Mouse (Mus musculus): ENCODE measurements around the gene Gm15737. TPM values are rescaled to one million over a fixed set of nuclear protein-coding genes. Genes with fewer than 3 reads are reported as not detected.

Gm15737 gene
- total RNA-seq, 1 experiment from 2014 or later, result not detected

DNA sequence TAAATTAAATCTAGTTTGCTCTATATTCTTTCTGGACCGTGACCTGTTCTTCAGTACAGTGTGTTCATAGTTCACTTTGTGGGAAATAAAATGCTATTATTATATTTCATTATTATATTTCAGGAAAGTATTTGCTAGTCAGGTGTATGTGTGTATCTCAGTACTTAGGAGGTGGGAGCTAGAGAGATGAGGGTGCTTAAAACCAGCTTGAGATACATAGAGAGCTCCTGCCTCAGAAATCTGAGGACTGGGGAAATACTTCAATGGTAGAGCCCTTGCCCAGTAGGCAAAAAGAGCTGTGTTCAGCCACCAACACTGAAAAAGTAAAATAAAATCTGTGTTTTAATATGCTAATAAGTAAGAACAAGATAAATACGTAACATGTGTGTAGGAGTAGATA lies 6.2 kb downstream of the Gm15737 start:
- no peak for DNase-seq

DNA sequence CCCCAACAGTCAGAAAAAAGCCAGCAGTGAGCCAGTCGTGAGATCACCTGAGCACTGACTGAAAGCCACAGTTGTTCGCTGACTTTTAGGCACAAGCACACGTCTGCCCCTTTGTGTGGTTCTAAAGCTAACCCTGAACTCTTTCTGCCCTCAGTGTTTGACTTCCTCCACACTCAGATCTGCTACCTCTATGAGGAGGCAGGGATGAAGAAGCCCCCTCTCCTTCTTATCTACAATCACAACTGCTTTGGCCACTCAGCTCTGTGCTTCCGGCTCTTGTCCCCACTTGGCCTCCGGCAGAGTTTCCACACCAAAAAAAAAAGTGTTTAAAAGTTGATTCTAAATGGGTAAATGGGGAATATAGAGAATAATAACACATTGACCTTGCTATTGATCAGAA lies 7.0 kb downstream of the Gm15737 start:
- no peak for DNase-seq

DNA sequence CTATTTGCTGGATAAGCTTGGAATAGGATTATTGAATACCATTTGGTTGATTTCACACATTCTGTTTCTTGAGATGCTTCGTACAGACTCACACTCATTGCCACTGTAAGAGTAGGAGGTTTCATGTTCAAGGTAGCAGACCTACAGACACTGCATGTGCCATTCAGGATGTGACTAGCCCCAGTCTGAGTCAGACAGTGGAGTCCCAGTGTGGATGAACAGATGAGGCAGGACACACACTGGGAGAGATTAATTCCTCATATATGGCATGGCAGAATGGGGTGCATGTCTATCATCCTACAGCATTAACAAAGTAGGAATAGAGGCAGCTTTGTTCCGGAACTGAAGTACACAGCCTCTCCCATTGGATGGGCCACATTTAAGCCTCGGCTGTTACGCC lies 8.1 kb downstream of the Gm15737 start:
- no peak for DNase-seq

DNA sequence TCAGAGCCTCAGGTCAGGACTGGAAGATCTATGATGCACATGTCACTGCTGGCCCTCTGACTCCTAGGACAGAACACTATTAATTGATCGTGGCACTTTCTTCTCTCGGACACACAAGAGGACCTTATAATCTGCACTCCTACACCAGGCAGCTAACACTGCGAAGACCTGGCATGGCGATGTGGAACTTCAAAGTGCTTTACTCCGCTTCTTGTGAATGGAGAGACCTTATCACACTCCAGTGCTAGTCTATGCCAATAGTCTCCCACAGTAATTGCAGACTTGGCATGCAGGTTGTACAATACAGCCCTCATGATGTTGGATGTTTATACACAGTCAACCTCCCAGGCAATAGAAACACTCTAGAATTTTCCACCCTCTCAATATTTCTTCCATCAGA lies 9.6 kb downstream of the Gm15737 start:
- no peak for DNase-seq

GRCm38 (mm10) chr6:92879700-92880265 lies 10.6 kb downstream of the Gm15737 start:
- DNase-seq, result no peak

- no peak for DNase-seq
These were observed 13.3 kb downstream of the Gm15737 start for GRCm38 (mm10) chr6:92882446-92882845.

GRCm38 (mm10) chr6:92883131-92883900 lies 14.2 kb downstream of the Gm15737 start:
- DNase-seq, result no peak

GRCm38 (mm10) chr6:92891535-92891934 lies 22.4 kb downstream of the Gm15737 start:
- no peak for DNase-seq

DNA sequence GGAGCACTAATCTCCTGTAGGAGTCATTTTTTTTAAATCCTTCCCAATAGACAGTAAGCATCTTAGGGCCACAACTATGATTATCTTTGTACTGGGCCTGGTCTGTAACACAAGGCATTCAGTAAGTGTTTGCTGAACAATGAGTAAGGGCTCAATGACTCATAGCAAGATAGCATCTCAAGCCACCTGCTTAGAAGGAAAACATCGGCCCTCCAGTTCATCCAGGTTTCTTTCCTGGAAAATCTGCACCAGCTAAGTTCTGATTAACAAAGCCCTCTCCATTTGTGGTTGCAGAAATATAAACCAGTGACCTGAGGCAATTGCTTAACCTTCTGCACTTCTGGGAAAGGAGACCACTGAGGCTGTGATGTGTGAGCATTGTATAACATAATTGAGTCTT lies 34.9 kb downstream of the Gm15737 start:
- DNase-seq, result no peak

GRCm38 (mm10) chr6:92904491-92904890 lies 35.3 kb downstream of the Gm15737 start:
- DNase-seq, result no peak

GRCm38 (mm10) chr6:92905922-92906321 lies 36.8 kb downstream of the Gm15737 start:
- DNase-seq, result no peak

GRCm38 (mm10) chr6:92909361-92909760 lies 40.2 kb downstream of the Gm15737 start:
- no peak for DNase-seq

DNA sequence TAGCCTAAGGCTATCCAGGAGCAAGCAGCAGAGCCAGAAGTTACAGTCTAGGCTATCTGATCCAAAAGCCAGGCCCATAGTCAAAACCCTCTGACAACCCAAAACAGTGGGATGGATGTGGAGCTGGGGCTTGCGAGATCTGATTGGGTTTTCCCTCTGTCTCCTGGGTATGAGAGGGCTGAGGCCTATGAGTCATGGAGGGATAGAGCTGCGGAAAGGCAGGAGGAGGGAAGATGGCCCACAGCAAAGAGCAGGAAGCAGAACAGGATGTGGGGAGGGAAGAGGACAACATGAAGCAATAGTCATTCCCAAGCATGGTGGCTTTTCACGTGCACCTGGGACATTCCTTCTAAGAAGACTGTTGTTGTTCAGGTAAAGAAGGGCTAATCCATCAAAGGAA lies 41.5 kb downstream of the Gm15737 start:
- no peak for DNase-seq

GRCm38 (mm10) chr6:92920938-92921689 lies 52.0 kb downstream of the Gm15737 start:
- no peak for DNase-seq

- no peak for DNase-seq
These were observed 52.7 kb downstream of the Gm15737 start for GRCm38 (mm10) chr6:92921843-92922242.

- DNase-seq, result no peak
These were observed 55.4 kb downstream of the Gm15737 start for GRCm38 (mm10) chr6:92924536-92924935.

- DNase-seq, result no peak
These were observed 59.1 kb downstream of the Gm15737 start for GRCm38 (mm10) chr6:92928261-92928660.

Other genes with a start within 250 kb of the Gm15737 start
- gene Prickle2, start 163.2 kb upstream of the Gm15737 start, total RNA-seq (2021), result 8.3 and 9.5 TPM in 2 replicates
- gene A730049H05Rik, start 52.9 kb upstream of the Gm15737 start, total RNA-seq (2021), result 3.0 and 4.6 TPM in 2 replicates
- gene Adamts9, start 74.1 kb downstream of the Gm15737 start, total RNA-seq (2021), result 26.1 and 31.6 TPM in 2 replicates